Mouse (Mus musculus) heart, embryonic 15.5 days (tissue): Measurements from ENCODE around the gene Fam205a4. TPM values are rescaled to one million over a fixed set of nuclear protein-coding genes. Genes with fewer than 3 reads are reported as not detected.
"Not testable (repeated sequence)": the region's sequence is repeated elsewhere in the genome, so short reads cannot be mapped to it uniquely, and the experiment has no call there.

Experiments used
- ATAC-seq: fragments of 200-750 bp; cut with Nextera tagmentation; replicated peaks from 2 replicates; pipeline ENCODE4 v1.8.0; 2017; ENCODE audit warnings: low read depth, moderate TSS enrichment; ENCODE audit not compliant: insufficient number of reproducible peaks, insufficient read depth, low FRiP score
- H3K27ac ChIP-seq: fragments of 300-500 bp; sonication (generic); 2 replicates; pipeline ENCODE4 v1.5.1; 2015; ENCODE audit warnings: mild to moderate bottlenecking, inconsistent platforms
- H3K27me3 ChIP-seq: fragments of 300-500 bp; sonication (generic); 2 replicates; pipeline ENCODE4 v1.6.1; 2015; ENCODE audit warnings: inconsistent platforms
- H3K36me3 ChIP-seq: fragments of 300-500 bp; sonication (generic); 2 replicates; pipeline ENCODE4 v1.6.1; 2015; ENCODE audit warnings: mild to moderate bottlenecking, inconsistent platforms
- H3K4me1 ChIP-seq: fragments of 300-500 bp; sonication (generic); replicated peaks from 2 replicates; pipeline ENCODE4 v1.6.1; 2015; ENCODE audit warnings: inconsistent platforms
- H3K4me2 ChIP-seq: fragments of 300-500 bp; sonication (generic); 2 replicates; pipeline ENCODE4 v1.6.1; 2015; ENCODE audit warnings: inconsistent platforms, mild to moderate bottlenecking, moderate library complexity
- H3K4me3 ChIP-seq: fragments of 300-500 bp; sonication (generic); 2 replicates; pipeline ENCODE4 v1.5.1; 2015; ENCODE audit warnings: mild to moderate bottlenecking, inconsistent platforms
- H3K9ac ChIP-seq: fragments of 300-500 bp; sonication (generic); 2 replicates; pipeline ENCODE4 v1.6.1; 2015; ENCODE audit warnings: mild to moderate bottlenecking, inconsistent platforms
- H3K9me3 ChIP-seq: fragments of 300-500 bp; sonication (generic); replicated peaks from 2 replicates; pipeline ENCODE4 v1.6.1; 2016; ENCODE audit warnings: inconsistent platforms
- WGBS: fragments of 180-500 bp; shearing (Covaris S2); methylation state at CpG from one replicate; pipeline ENCODE4 v1.1.7; 2015; ENCODE audit warnings: mixed read lengths; 5-methylcytosine and 5-hydroxymethylcytosine counted together
- polyA plus RNA-seq: library from polyadenylated mRNA; unstranded; fragments of >200 nt; fragmentation: Nextera tagmentation; extraction: Ambion mirVana; gene quantifications from 2 replicates; pipeline ENCODE4 v1.2.1, GENCODE M21; 2015

The Fam205a4 gene
- 0.11 TPM in 1 of 2 replicates, not detected in the other for polyA plus RNA-seq

DNA sequence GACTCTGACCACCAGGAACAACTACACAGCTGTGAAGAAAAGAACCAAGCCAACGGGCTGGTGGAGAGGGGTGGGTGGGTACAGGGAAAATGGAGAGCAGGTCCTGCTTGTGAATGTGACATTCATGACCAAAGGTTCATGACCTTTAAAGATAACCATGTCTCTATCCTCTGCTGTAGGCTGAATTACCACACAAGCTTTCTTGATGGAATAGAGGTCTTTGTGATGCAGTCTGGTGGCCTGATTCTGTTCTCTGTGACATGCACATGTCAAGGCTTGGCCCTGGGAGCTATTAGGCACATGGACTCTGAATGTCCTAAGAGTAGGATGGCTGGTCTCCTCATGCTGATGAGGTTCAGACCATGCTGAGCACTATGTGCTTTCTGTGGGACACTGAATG is at the start of gene Fam205a4:
Fam205a4 (plus strand) TSS at position 301 of the 400 bp plus-strand sequence.
- not testable (repeated sequence) for H3K27ac ChIP-seq, H3K9me3 ChIP-seq, ATAC-seq, H3K9ac ChIP-seq, H3K27me3 ChIP-seq, H3K4me3 ChIP-seq, H3K4me1 ChIP-seq, H3K36me3 ChIP-seq, H3K4me2 ChIP-seq
- no CpG with 5 or more reads among the region's 1 CpGs for WGBS

DNA sequence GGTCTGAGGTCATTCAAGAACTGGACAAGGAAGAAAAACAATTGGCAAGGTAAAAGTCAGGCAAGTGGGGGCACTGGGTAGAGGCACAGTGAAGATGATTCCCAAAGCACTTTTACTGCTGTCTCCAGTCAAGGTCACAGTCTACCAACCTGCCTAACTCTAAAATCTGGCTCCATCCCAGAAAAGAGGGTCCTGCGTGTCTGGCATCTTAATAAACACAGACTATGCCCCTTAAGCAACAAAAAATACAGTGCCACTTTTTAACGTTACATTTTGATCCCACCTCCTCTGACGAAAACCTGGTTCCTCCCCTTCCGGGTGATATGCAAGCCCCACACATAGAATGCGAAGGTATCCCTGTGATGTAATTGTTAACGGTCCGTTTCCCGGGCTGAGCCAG is 24.6 kb upstream of the Fam205a4 start, which contains the start of gene Gm20878:
Gm20878 (plus strand) TSS at position 301 of the 400 bp plus-strand sequence.
- no CpG with 5 or more reads among the region's 8 CpGs for WGBS
- not testable (repeated sequence) for H3K27me3 ChIP-seq, H3K9ac ChIP-seq, H3K4me3 ChIP-seq, H3K4me2 ChIP-seq, ATAC-seq, H3K27ac ChIP-seq, H3K9me3 ChIP-seq, H3K36me3 ChIP-seq, H3K4me1 ChIP-seq

Other genes with a start within 250 kb of the Fam205a4 start
- 122 and 125 TPM in 2 replicates for gene Dctn3, start 242.9 kb upstream of the Fam205a4 start, polyA plus RNA-seq
- gene Arid3c, start 234.9 kb upstream of the Fam205a4 start, polyA plus RNA-seq = not detected in 2 replicates
- gene Galt, start 210.8 kb upstream of the Fam205a4 start, polyA plus RNA-seq = 54.8 and 59.2 TPM in 2 replicates
- gene Sigmar1, start 209.9 kb upstream of the Fam205a4 start, polyA plus RNA-seq = 41.7 and 60.3 TPM in 2 replicates
- gene Ccl27a, start 191.8 kb upstream of the Fam205a4 start, polyA plus RNA-seq = 40.2 and 47.1 TPM in 2 replicates
- gene Gm21541, start 62.4 kb upstream of the Fam205a4 start, polyA plus RNA-seq = 11.5 and 20.4 TPM in 2 replicates
- 1.9 and 2.5 TPM in 2 replicates for gene Gm20878, start 24.5 kb upstream of the Fam205a4 start, polyA plus RNA-seq
- gene Gm21093, start 68.7 kb downstream of the Fam205a4 start, polyA plus RNA-seq = not detected in 2 replicates
- not detected in 2 replicates for gene Gm3893, start 125.1 kb downstream of the Fam205a4 start, polyA plus RNA-seq
- gene Gm13304, start 148.8 kb downstream of the Fam205a4 start, polyA plus RNA-seq = 6.0 TPM in 1 of 2 replicates, not detected in the other
- gene Gm13306, start 187.4 kb downstream of the Fam205a4 start, polyA plus RNA-seq = 1.3 TPM in 1 of 2 replicates, not detected in the other
- gene Gm13305, start 202.5 kb downstream of the Fam205a4 start, polyA plus RNA-seq = 0.59 and 0.90 TPM in 2 replicates